Mouse (Mus musculus) cerebellum, adult 8-10 months (tissue): ENCODE measurements around the gene Scd3.
A peak's percentile ranks its signal among the peaks of the same experiment; 100 is the strongest.
"Not testable (repeated sequence)": the region's sequence is repeated elsewhere in the genome, so short reads cannot be mapped to it uniquely, and the experiment has no call there.

ENCODE experiments used
- DNase-seq: peaks from one replicate; pipeline ENCODE4 v3.0.0; 2022

The Scd3 gene

DNA sequence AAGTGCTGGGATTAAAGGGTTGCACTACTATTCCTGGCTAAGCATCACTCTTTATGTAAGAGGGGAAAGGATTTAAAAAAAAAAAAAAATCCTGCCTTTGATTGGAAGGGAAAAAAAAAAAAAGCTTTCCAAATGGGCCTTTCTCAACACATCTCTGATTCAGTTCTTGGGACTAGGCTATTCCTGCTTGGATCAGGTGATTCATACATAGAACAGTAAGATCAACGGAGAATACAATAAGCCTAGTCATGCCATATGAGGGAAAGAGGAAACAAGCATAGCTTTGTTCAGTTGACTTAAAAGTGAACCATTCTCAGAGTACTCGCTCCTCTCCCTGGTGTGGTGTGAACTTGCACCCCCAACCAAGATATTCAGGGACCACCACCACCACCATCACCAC lies 35.8 kb downstream of the Scd3 start:
- DNase-seq: no peak

DNA sequence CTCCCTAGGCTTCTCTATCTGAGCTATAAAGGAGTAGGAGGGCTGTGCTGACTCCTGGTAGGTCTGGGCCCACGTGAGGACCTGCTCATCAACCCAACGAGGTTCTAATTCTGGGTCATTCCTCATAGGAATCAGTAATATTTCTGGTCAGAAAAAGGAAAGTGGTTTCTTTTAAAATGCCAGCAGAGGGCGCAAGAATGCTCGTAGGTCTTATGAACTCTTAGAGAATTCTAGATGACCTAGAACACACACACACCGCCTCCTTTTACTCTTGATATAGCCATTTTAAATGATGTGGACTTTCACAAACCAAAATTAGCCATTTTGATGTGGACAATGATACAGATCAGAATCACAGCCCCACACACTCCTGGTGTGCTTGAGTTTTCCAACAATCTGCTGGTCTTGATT lies 42.7 kb downstream of the Scd3 start:
- peak; percentile 61 for DNase-seq

DNA sequence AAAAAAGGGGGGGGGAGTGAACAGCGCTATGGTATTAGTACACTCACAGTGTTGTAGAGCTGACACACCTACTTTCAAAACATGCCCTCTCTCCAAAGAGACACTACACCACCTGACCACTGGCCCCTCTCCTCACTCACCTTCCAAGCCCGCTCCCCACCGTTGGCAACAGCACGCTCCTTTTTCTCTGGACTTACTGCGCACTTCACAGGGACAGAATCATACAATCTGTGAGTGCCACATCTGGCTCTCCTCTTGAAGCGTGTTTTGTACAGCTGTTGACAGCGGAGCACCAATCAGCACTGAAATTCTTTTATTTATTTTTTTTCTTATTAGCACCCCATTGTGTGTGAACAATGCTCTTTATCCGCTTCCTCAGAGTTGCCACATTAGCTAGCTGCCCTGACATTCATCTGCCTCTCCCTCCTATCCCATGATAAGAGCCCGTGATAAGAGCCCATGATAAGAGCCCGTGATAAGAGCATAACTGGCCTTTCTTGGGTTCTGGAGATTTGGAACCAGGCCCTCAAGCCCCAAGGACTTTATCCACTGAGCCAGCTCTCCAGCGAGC lies 43.4 kb downstream of the Scd3 start:
- DNase-seq: no peak

DNA sequence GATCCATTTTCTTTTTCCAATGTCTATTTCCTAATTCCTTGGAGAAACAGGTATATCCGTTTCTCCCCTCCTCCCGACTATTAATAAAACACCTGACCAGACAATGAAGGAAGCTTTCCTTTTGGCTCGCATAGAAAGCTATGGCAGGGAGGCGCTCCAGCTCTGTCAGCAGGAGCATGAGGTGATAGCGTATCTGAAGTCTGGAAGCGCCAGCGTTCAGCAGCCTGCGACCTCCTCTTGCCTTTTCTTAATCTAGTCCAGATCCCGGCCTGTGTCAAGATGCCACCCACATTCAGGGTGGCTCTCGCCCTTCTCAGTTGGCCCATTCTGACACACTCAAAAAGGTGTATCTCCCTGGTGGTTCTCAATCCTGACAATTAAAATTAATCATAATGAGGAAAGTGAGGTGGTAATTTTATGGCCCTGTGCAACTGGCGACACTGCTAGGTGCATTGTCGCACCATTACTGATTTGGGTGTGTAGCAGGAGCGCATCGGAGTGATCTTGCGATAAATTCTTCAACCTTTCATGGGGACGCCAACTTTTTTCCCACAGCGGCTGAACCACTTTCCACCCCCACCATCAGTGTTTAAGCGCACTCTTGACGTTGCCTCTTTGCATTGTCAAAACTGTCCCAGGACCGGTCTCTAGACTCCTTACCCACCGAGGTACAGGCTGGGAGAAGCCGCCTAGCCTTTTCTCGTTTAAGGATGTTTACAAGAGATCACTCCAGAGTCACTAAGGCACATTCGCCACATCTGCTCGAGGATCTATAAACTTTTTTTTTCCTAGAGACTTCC lies 44.4 kb downstream of the Scd3 start:
- DNase-seq: peak; percentile 43

DNA sequence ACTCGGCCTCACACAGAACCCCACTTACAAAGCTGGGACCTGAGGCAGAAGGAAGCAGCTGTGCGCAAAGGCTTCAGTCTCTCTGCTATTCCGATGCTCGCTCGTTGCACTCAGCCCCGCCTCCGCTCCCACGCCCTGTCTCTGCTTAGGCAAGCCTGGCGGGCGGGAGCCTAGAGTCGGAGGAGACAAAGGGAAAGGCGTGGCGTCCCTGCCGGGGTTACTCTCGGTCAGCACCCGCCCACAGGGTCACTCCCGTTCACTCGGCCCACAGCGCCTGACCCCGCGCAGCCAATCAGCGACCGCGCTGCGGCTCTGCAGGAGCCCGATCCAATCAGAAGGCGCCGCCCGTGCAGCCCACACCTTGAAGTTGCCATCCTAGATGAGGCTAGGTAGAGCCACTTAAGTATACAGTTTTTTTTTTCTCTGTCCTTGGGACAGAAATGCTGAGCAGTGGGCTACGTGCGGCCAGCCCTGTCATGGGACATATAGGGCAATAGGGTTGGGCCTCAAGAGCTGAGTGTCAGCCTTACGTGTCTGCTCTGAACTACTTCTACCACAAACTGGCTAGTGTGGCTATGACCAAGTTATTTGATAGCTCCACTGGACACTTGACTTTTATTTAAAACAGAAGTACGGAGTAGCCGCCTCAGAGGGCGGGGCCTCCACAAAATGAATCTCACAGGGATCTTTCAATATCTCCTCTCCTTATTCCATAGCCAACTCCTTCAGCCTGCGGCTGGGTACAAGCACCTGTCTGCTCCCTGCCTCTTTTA lies 45.2 kb downstream of the Scd3 start:
- peak; percentile 93 for DNase-seq

DNA sequence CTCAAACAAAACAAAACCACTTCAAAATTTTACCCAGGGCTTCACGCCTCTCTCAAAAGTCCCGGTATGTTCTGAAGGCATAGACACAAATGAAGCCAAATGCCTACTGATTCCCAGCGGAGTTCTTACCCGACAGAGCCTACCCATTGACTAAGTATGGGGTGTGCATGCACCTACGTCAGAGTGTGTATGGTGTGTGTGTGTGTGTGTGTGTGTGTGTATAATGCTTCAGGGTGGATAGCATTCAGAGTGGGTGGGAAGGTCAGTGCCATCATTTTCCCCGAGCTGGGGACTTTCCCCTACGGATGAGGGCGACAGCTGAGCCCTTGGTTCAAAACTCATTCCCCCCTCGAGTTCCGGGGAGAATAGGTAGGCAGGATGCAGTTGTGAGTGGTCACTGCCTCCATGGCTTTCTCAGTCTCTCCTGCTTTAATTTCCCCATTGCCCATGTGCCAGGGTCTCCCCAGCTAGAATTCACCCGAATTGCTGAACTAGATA lies 45.8 kb downstream of the Scd3 start:
- no peak for DNase-seq

DNA sequence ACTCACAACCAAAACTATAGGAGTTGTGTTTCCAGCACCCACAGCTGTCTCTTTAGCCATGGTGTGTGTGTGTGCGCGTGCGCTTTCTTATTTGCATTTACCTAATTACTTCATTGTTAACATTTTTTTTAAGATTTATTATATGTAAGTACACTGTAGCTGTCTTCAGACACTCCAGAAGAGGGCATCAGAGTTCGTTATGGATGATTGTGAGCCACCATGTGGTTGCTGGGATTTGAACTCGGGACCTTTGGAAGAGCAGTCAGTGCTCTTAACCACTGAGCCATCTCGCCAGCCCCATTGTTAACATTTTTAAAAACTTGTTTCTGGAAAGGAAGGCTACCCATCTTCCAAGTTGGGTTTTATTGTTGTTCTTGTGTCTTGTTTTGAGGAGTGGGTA lies 48.1 kb downstream of the Scd3 start:
- not testable (repeated sequence) for DNase-seq

DNA sequence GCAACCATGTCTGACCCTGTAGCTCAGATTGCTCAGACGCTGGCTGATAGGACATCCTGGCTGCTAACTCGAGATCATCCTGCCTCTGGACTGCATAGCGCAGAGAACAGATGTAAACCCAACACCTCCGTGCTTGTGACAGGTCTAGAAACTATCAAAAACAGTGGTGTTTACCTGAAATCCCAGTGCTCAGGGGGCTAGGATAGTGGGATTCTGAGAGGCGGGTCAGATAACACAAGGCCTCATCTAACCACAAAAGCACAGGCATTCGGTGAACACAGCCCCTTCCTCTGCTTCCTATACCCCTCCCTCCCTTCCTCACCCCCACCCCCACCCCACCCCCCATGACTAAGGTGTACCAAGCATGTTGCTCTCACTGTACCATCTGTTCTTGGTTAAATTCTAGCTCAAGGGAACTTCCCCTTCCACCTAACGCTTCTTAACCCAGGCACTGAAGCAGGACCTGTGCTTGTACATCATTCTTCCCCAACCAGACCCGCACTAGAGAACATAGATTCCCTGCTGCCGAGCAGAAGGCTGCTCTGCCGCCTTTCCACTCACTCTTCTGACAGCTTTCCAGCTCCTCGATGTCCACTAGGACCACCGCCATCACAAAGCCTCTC lies 49.0 kb downstream of the Scd3 start:
- DNase-seq: no peak

DNA sequence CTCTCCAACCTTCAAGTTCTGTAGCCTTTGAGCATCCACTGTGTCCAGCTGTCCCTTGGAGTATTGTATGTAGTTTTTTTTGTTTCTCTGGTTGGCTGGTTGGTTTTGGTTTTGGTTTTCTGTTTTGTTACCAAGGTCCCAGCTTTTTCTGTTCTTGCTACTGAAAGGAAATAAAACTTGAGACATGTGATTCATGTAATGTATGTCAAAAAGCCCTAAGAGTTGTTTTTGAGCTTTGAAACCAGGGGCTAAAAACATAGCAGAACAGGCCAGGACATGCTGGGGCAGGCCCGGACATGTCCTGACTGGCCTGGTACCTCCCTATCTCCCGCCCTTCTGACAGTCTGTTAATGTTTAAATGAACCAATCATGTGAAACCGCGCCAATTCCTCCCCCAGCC lies 51.0 kb downstream of the Scd3 start:
- DNase-seq: not testable (repeated sequence)

DNA sequence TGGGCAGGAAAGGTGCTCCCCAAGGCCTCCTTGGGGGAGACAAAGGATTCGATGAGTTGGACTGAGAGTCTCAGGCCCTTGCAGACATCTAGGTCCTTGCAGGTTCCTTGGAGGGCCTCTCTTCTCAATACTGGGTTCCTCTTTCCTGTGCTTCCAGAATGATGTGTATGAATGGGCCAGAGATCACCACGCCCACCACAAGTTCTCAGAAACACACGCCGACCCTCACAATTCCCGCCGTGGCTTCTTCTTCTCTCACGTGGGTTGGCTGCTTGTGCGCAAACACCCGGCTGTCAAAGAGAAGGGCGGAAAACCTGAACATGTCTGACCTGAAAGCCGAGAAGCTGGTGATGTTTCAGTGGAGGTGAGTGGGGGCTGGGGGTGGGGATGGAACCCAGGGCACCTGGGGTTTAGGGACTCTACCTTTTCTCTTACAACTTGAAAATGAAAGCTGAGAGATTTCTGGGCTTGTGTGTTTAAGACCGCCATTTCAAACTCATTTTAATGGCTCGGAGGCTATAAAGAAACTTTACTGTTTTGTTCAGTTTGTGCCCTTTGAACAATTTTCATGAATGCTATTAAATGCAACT lies 54.4 kb downstream of the Scd3 start:
- no peak for DNase-seq

DNA sequence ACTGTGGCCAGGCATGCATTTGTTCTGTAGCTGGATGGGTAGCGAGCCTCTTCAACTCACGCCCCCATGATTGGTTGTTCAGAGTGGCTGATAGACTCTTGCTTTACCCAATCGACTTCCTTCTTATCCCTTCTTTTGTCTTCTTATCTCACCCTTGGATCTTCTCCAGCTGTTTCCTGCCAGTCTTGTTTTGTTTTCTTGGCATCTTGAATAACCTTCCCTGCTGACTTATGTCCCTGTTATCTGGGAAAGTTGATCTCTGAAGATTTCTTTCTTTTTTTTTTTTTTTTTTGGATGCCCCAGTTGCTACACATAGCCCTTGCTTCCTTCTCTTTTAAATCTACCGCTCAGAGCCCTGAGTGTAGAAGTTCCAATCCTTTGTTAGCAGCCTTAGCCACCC lies 56.4 kb downstream of the Scd3 start:
- no peak for DNase-seq

DNA sequence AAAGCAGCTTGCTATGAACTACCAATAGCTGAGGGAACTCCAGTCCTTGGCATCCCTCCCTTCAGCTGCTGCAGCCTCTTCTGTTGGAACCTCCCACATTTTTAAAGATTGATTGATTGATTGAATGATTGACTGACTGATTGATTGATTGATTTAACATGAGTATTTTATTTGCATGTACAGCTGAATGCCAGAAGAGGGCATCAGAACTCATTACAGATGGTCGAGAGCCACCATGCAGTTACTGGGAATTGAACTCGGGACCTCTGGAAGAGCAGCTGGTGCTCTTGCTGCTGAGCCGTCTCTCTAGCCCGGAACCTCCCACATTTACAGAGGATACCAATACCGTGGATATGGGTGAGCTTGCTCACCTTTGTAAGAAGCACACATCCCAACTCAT lies 57.4 kb downstream of the Scd3 start:
- DNase-seq: no peak

DNA sequence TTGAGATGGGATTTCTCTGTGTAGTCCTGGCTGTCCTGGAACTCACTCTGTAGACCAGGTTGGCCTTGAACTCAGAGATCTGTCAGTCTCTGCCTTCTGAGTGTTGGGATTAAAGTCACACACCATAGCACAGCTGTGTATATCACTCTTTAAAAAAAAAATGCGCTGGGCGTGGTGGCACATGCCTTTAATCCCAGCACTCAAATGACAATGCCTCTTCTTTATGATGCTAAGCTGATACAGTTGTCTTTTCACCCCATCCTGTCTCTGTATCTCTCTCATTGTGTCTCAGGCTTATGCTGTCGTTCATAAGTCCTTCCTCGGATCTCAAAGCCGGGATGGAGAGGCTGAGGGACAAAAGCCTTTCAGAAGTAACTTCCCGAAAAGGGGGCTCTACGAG lies 58.7 kb downstream of the Scd3 start:
- DNase-seq: no peak

DNA sequence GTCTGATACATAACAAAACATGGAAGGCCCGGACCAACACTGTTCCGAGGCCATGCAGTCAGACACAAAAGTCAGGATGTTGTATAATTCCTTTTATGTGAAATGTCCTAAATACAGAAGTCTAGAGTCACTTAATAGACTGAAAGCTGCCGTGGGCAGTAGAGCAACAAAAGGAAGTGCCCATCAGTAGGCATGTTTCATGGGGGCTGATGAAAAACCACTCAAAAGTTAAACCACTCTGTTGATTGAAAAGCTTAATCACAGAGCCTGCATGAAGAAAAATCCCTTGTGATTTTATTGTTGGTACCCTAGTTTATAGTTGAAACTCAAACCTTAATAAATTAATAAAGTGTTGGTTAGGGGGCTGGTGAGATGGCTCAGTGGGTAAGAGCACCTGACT lies 60.5 kb downstream of the Scd3 start:
- DNase-seq: no peak

DNA sequence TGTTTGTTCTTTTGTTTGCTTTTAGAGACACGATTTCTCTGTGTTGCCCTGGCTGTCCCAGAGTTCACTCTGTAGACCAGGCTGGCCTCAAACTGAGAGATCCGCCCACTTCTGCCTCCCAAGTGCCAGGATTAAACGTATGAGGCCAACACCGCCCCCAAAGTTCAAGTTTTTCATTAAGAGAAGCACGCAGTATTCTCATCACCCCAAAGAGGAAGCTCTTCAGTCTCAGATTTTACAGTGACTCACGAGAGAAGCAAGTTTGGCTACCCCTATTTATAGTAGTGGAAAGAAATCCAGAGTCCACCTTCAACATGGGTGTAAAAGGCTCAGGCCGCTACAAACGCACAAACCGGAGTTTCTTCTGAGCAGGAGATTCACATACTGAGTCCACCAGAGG lies 61.2 kb downstream of the Scd3 start:
- DNase-seq: no peak

DNA sequence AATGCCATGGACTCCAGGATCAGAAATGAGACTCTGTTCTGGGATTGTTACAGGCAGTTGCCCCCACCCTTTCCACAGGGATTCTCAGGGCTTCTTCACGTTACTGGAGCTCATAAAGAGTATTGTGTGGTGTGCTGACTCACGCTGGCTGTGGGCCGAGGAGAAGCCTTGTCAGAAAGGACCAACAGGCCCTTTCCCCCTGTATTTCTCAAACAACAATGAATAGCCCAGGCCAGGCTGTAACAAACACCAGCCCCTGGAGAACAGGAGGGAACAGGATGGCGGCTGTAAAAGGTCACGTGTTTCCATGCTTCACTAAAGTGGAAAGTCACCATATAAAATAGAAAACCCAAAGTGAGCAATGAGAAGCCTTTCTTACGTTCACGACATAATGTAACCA lies 62.2 kb downstream of the Scd3 start:
- no peak for DNase-seq

DNA sequence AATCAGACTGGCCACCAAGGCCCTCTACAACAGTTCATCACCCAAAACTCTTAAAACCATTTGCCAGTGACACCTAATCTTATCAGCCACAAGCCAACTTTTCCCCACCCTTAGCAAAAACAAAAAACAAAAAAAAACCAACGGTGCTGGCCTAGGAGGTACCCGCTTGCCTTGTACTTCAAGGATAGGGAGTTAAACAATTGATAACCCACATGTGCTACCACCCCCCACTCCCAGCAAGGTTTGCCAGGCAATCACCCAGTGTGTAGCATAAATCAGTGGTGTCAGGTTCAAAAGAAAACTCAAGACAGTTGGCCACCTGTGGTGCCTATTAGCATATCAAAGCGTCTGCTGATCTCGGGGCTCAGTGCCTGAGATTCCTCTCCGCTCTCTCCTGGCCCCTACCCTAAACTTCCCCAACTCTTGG lies 62.9 kb downstream of the Scd3 start:
- DNase-seq: no peak

DNA sequence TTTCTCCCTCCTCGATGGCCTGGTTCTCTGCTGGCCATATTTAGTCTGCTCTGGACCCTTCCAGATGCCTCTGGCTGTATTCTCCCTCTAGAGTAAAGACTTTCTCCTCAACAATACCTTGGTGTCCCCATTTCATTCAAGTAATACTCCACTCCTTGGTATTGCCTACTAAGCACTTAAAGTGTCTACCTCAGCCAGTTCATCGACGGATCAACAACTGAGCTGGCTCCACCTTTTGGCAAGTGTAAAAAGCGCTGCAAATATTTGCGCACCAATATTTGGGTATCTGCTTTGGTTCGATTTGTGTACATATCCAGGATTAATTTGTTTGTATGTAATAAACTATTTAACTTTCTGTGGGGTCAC lies 63.4 kb downstream of the Scd3 start:
- DNase-seq: no peak

DNA sequence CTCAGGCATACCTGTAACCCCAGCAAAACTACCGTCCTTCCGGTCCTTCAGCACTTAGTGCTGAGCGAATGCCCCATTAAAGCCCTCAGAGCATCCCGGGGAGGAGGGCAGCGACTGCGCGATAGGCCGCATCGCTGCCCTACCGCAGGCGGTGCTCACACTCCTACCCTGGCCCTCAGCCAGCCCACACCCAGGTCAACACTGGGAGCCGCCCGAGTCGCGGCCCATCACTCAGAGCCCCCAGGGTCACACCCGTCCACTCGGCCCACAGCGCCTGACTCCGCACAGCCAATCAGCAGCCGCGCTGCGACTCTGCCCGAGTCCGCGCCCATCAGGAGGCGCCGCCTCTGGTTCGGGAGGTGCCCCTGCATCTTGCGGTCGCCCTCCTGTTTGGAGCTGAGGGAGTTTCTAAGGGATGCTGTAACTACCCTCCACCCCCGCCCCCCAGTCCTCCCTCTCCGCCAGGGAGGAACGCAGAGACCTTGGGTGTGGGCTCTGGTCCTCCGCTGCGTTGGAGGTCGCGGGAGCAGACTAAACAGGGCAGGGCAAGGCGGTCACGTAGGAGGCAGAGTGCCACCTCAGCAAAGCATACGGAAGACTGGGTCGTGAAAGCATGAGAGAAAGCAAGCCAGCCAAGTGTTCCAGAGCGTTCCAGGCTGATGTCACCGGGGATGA lies 63.9 kb downstream of the Scd3 start:
- peak; percentile 88 for DNase-seq

DNA sequence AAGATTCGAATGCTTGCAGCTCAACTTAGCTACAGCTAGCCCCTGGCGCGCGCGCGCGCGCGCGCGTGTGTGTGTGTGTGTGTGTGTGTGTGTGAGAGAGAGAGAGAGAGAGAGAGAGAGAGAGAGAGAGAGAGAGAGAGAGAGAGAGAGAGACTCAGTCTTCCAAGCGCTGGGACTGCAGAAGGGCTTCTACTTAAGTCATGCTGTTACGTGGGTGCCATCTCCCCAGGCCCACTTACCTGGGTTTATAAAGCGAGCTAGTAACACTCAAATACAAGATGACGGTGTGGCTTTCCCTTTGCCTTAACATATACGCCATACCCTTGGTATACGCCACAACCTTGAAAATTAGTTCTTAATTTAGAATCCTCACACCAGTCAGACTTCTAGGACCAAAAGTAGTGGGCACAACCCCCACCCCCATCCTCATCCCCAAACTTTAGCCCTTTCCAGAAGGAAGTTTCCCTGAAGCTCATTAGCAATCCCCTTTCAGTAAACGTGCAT lies 64.5 kb downstream of the Scd3 start:
- no peak for DNase-seq

DNA sequence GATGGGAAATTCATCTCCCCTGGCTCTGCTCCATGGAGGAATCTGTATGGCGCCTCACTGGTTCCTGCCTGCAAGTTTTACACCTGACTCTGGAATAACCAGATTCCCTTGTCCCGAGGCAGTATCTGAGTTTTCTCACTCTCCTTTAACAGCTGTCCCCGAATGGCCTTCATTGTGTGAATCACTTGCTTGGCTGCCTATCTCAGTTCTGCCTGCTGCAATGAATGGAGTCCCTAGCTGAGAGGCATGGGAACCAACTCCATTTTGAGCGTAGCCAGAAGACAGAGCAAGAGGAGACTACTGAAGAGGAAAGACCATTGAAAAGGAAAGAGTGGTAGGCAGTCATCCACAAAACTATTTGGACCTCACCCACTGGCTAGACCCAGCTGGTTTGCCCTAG lies 70.6 kb downstream of the Scd3 start:
- no peak for DNase-seq

DNA sequence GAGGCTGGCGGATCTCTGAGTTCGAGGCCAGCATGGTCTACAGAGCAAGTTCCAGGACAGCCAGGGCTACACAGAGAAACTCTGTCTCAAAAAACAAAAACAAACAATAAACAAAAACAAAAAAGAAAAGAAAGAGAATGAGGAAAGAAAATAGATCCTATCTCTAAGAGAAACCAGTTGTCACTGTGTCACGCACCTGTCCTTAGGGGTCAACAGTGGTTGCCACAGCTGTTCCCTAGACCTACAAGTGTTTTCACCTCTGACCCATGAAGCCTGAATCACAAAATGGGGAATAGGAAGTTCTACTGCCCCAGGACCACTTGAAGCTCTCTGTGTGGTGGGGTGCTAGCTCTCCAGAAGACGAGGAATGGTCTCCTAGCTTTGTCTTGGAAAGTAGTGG lies 71.4 kb downstream of the Scd3 start:
- DNase-seq: no peak
